Mouse (Mus musculus) spleen, adult 2 months (tissue): Measurements from ENCODE around the gene Srek1. TPM values are rescaled to one million over a fixed set of nuclear protein-coding genes. Genes with fewer than 3 reads are reported as not detected.

ENCODE experiments used
- DNase-seq, 2 experiments: peaks; one replicate each; pipeline versions ENCODE4 v3.0.0 to v3.0.0-alpha.2; 2012 to 2021; ENCODE audit warnings: low spot score in 2 of 2, low read depth in 1 of 2
- H3K27ac ChIP-seq: fragments of 200-500 bp; 2 replicates; pipeline ENCODE4 v1.5.1; 2012; ENCODE audit warnings: low read length, inconsistent platforms; ENCODE audit not compliant: insufficient read depth
- H3K27me3 ChIP-seq: fragments of 200-500 bp; 2 replicates; pipeline ENCODE4 v1.6.1; 2012; ENCODE audit warnings: mild to moderate bottlenecking, moderate library complexity, low read length, inconsistent platforms; ENCODE audit not compliant: control insufficient read depth, insufficient read depth
- H3K36me3 ChIP-seq: fragments of 200-500 bp; 2 replicates; pipeline ENCODE4 v1.6.1; 2012; ENCODE audit warnings: mild to moderate bottlenecking, low read length, inconsistent platforms; ENCODE audit not compliant: control insufficient read depth, insufficient read depth
- H3K4me1 ChIP-seq: fragments of 200-500 bp; 2 replicates; pipeline ENCODE4 v1.6.1; 2011; ENCODE audit warnings: inconsistent platforms; ENCODE audit not compliant: control insufficient read depth, insufficient read depth, insufficient read length
- H3K4me3 ChIP-seq: fragments of 200-500 bp; 2 replicates; pipeline ENCODE4 v1.5.1; 2011; ENCODE audit warnings: mild to moderate bottlenecking, inconsistent platforms; ENCODE audit not compliant: insufficient read depth, insufficient read length; ENCODE audit errors: extremely low read depth
- CTCF ChIP-seq: fragments of 200-500 bp; IDR thresholded peaks from 2 replicates; pipeline ENCODE4 v1.5.1; 2011; ENCODE audit warnings: mild to moderate bottlenecking, inconsistent platforms; ENCODE audit not compliant: insufficient read depth, insufficient read length, insufficient replicate concordance; ENCODE audit errors: extremely low read depth
- POLR2A ChIP-seq: fragments of 200-500 bp; IDR thresholded peaks from 2 replicates; pipeline ENCODE4 v1.6.1; 2011; ENCODE audit warnings: low read depth, low read length, inconsistent platforms
- WGBS: fragments of 180-500 bp; shearing (Covaris S2); methylation state at CpG from one replicate; pipeline ENCODE4 v1.1.7; 2018; 5-methylcytosine and 5-hydroxymethylcytosine counted together
- polyA plus RNA-seq: library from polyadenylated mRNA; depleted of rRNA; stranded (reverse); fragments of >200 nt; gene quantifications from 2 replicates; pipeline ENCODE4 v1.2.3, GENCODE M21; 2012

Gene Srek1
- polyA plus RNA-seq, 1 experiment = 29.2 TPM

- Histone ChIP-seq H3K4me1 (peaks cover 2% of the 10 kb centered on the region; the same call in 1 of the 2 replicates), H3K27ac (no peak overlapping the region), H3K36me3 (no peaks in the 10 kb centered on the region), H3K4me3 (no peak overlapping the region), H3K27me3 (no peaks in the 10 kb centered on the region)
- no peak for TF ChIP-seq CTCF
- no peak for DNase-seq
These were observed 3.6 kb downstream of the Srek1 start for GRCm38 (mm10) chr13:103770821-103771220.

- no peak overlapping the region for H3K4me3 ChIP-seq
- DNase-seq = no peak
- no peaks in the 10 kb centered on the region for H3K27me3 ChIP-seq
- 32% methylated on average over 5 of the region's 5 CpGs for WGBS
- H3K27ac ChIP-seq = no peak overlapping the region
- H3K36me3 ChIP-seq = peaks cover 5% of the 10 kb centered on the region
- H3K4me1 ChIP-seq = peaks cover 2% of the 10 kb centered on the region; the same call in 1 of the 2 replicates
- TF ChIP-seq POLR2A (no peak), CTCF (no peak)
These were observed 6.5 kb downstream of the Srek1 start for GRCm38 (mm10) chr13:103767935-103768334.

- WGBS = 97% methylated on average over 1 of the region's 1 CpGs
- DNase-seq = no peak
- Histone ChIP-seq H3K27ac (no peak overlapping the region), H3K4me1 (no peaks in the 10 kb centered on the region), H3K27me3 (no peaks in the 10 kb centered on the region), H3K4me3 (no peak overlapping the region), H3K36me3 (peaks cover 26% of the 10 kb centered on the region)
- TF ChIP-seq POLR2A = no peak
- no peak for TF ChIP-seq CTCF
These were observed 10.8 kb downstream of the Srek1 start for GRCm38 (mm10) chr13:103763640-103764039.

GRCm38 (mm10) chr13:103761971-103762370, 12.4 kb downstream of the Srek1 start:
- no peak overlapping the region for H3K4me3 ChIP-seq
- H3K27me3 ChIP-seq = no peaks in the 10 kb centered on the region
- TF ChIP-seq CTCF (no peak), POLR2A (no peak)

GRCm38 (mm10) chr13:103751421-103751820, 23.0 kb downstream of the Srek1 start:
- H3K27ac ChIP-seq = no peak overlapping the region
- peaks cover 21% of the 10 kb centered on the region for H3K36me3 ChIP-seq
- DNase-seq = peak; percentile 10 to 34
- no peak overlapping the region for H3K4me3 ChIP-seq
- H3K27me3 ChIP-seq = no peaks in the 10 kb centered on the region
- no peaks in the 10 kb centered on the region for H3K4me1 ChIP-seq
- WGBS = 52% methylated on average over 3 of the region's 3 CpGs
- TF ChIP-seq POLR2A (no peak), CTCF (no peak)

More at GRCm38 (mm10) chr13:103761971-103762370, 12.4 kb downstream of the Srek1 start:
- WGBS = 91% methylated on average over 10 of the region's 10 CpGs
- H3K4me1 ChIP-seq = no peaks in the 10 kb centered on the region
- H3K36me3 ChIP-seq = peaks cover 35% of the 10 kb centered on the region
- H3K27ac ChIP-seq = no peak overlapping the region
- DNase-seq = no peak

GRCm38 (mm10) chr13:103745688-103746087, 28.7 kb downstream of the Srek1 start:
- DNase-seq = no peak
- WGBS = 96% methylated on average over 2 of the region's 2 CpGs
- peaks cover 34% of the 10 kb centered on the region for H3K36me3 ChIP-seq

GRCm38 (mm10) chr13:103745160-103745559, 29.2 kb downstream of the Srek1 start:
- Histone ChIP-seq H3K4me1 (no peaks in the 10 kb centered on the region), H3K27me3 (no peaks in the 10 kb centered on the region), H3K4me3 (no peak overlapping the region), H3K27ac (no peak overlapping the region), H3K36me3 (peaks cover 31% of the 10 kb centered on the region)
- WGBS = 94% methylated on average over 4 of the region's 4 CpGs
- DNase-seq = no peak
- no peak for TF ChIP-seq CTCF
- no peak for TF ChIP-seq POLR2A

More at GRCm38 (mm10) chr13:103745688-103746087, 28.7 kb downstream of the Srek1 start:
- H3K27me3 ChIP-seq = no peaks in the 10 kb centered on the region
- H3K4me3 ChIP-seq = no peak overlapping the region
- TF ChIP-seq CTCF (no peak), POLR2A (no peak)
- H3K27ac ChIP-seq = no peak overlapping the region
- no peaks in the 10 kb centered on the region for H3K4me1 ChIP-seq
